12 mouse cellular contexts compared by ENCODE assay signal in genomic region chr8:33991165-33991916, GRCm38 (mm10).
DNase-seq lines count a peak whose midpoint lies in the region; ATAC-seq lines count a peak whose summit lies in the region.
"Had no signal": no experiment of that assay in that cellular context is flagged by ENCODE, and none has a peak within 500 bp of the region (broad histone marks: within the 10 kb centered on the region; RNA-seq: fewer than 3 reads in every experiment).

No protein-coding gene starts in this region.

- H3K27ac ChIP-seq in lung, embryonic 16.5 days (ENCODE audit: low read length) = peak overlapping the region; percentile 94
- H3K27ac ChIP-seq in forebrain, embryonic 16.5 days (ENCODE audit: low read length) = no peak overlapping the region
- no peak overlapping the region for H3K27ac ChIP-seq in liver, embryonic 11.5 days (ENCODE audit: low read depth, low read length)
- H3K27ac ChIP-seq in stomach, embryonic 16.5 days (ENCODE audit: low read length) = peak overlapping the region; percentile 2; the same call in 1 of the 2 replicates
- H3K27ac ChIP-seq: macrophage had no signal

- H3K9ac ChIP-seq in lung, embryonic 16.5 days (ENCODE audit: low read length) = peak overlapping the region; percentile 42
- 0 out of 2 replicates have a peak overlapping the region, but pooled peaks have one; percentile 39 for H3K9ac ChIP-seq in forebrain, embryonic 16.5 days (replicated peaks; ENCODE audit: low read depth, low read length)
- H3K9ac ChIP-seq in liver, embryonic 11.5 days (ENCODE audit: low read depth, low read length) = no peak overlapping the region
- H3K9ac ChIP-seq in stomach, embryonic 16.5 days (ENCODE audit: low read length) = 0 out of 2 replicates have a peak overlapping the region, but pooled peaks have one; percentile 29

- peak overlapping the region; percentile 23 for H3K4me3 ChIP-seq in lung, embryonic 16.5 days (ENCODE audit: low read length)
- 0 out of 2 replicates have a peak overlapping the region, but pooled peaks have one; percentile 13 for H3K4me3 ChIP-seq in forebrain, embryonic 16.5 days (replicated peaks; ENCODE audit: low read length)
- no peak overlapping the region for H3K4me3 ChIP-seq in liver, embryonic 11.5 days (ENCODE audit: low read depth, low read length)
- H3K4me3 ChIP-seq in stomach, embryonic 16.5 days (replicated peaks; ENCODE audit: low read length) = no peak overlapping the region

- 37% methylated on average over 17 of the region's 17 CpGs for WGBS in lung, embryonic 16.5 days
- WGBS in forebrain, embryonic 16.5 days = 28% methylated on average over 17 of the region's 17 CpGs
- WGBS in liver, embryonic 11.5 days = 33% methylated on average over 17 of the region's 17 CpGs
- 41% methylated on average over 17 of the region's 17 CpGs for WGBS in stomach, embryonic 16.5 days

- H3K27me3 ChIP-seq in lung, embryonic 16.5 days (ENCODE audit: control insufficient read depth, insufficient read depth, low read depth, low read length) = no peaks in the 10 kb centered on the region
- H3K27me3 ChIP-seq in forebrain, embryonic 16.5 days (replicated peaks; ENCODE audit: control insufficient read depth, insufficient read depth, low read length) = no peaks in the 10 kb centered on the region
- no peaks in the 10 kb centered on the region for H3K27me3 ChIP-seq in liver, embryonic 11.5 days (replicated peaks; ENCODE audit: control insufficient read depth, insufficient read depth, low read length)
- no peaks in the 10 kb centered on the region for H3K27me3 ChIP-seq in stomach, embryonic 16.5 days (ENCODE audit: control insufficient read depth, insufficient read depth, low read length)
- H3K27me3 ChIP-seq: Patski had no signal

- ATAC-seq in lung, embryonic 16.5 days (ENCODE audit: low read depth) = peak; percentile 8; the same call in 1 of the 2 replicates
- ATAC-seq in forebrain, embryonic 16.5 days = no peak
- ATAC-seq in liver, embryonic 11.5 days (replicated peaks; ENCODE audit: low FRiP score) = no peak
- ATAC-seq in stomach, embryonic 16.5 days (ENCODE audit: insufficient read depth, low FRiP score) = peak; percentile 5; the same call in 1 of the 2 replicates
- no peak for ATAC-seq in monocyte, adult 5-6 weeks (replicated peaks; ENCODE audit: insufficient number of reproducible peaks, low FRiP score, low TSS enrichment, poor library complexity, severe bottlenecking)
- ATAC-seq: Patski had no signal

- peaks cover 30% of the 10 kb centered on the region for H3K4me1 ChIP-seq in lung, embryonic 16.5 days (replicated peaks; ENCODE audit: control insufficient read depth, insufficient read depth, low read length)
- H3K4me1 ChIP-seq in forebrain, embryonic 16.5 days (replicated peaks; ENCODE audit: control insufficient read depth, insufficient read depth, low read length) = no peaks in the 10 kb centered on the region
- peaks cover 16% of the 10 kb centered on the region for H3K4me1 ChIP-seq in liver, embryonic 11.5 days (replicated peaks; ENCODE audit: control insufficient read depth, insufficient read depth, low read length)
- H3K4me1 ChIP-seq in stomach, embryonic 16.5 days (ENCODE audit: control insufficient read depth, insufficient read depth, low read length) = peaks cover 8% of the 10 kb centered on the region

- H3K36me3 ChIP-seq in lung, embryonic 16.5 days (ENCODE audit: control insufficient read depth, insufficient read depth, low read length) = no peaks in the 10 kb centered on the region
- no peaks in the 10 kb centered on the region for H3K36me3 ChIP-seq in forebrain, embryonic 16.5 days (ENCODE audit: control insufficient read depth, insufficient read depth)
- no peaks in the 10 kb centered on the region for H3K36me3 ChIP-seq in liver, embryonic 11.5 days (ENCODE audit: control insufficient read depth, insufficient read depth, low read length)
- H3K36me3 ChIP-seq in stomach, embryonic 16.5 days (ENCODE audit: control insufficient read depth, insufficient read depth, low read length) = no peaks in the 10 kb centered on the region

- DNase-seq in lung, postnatal 4 days = no peak
- no peak for DNase-seq in liver, embryonic 11.5 days (ENCODE audit: low spot score)
- no peak for DNase-seq in c-Kit-positive CD71-positive TER-119-positive erythroid progenitor cells, embryonic 14.5 days (ENCODE audit: low spot score)
- DNase-seq in ovary, adult 18-20 months (ENCODE audit: low spot score) = no peak
- DNase-seq: cerebellum, adult 9-11 months; heart, postnatal 14 days had no signal

- H3K4me2 ChIP-seq in lung, embryonic 16.5 days (ENCODE audit: low read depth, low read length) = peak overlapping the region; percentile 38
- H3K4me2 ChIP-seq in forebrain, embryonic 16.5 days (ENCODE audit: low read length) = peak overlapping the region; percentile 27
- H3K4me2 ChIP-seq in liver, embryonic 11.5 days = peak overlapping the region; percentile 28
- H3K4me2 ChIP-seq in stomach, embryonic 16.5 days (ENCODE audit: low read depth, low read length) = peak overlapping the region; percentile 27; the same call in 1 of the 2 replicates

- H3K9me3 ChIP-seq in lung, embryonic 16.5 days (ENCODE audit: control insufficient read depth, low read length) = no peaks in the 10 kb centered on the region
- no peaks in the 10 kb centered on the region for H3K9me3 ChIP-seq in forebrain, embryonic 16.5 days (ENCODE audit: control insufficient read depth, low read length)
- no peaks in the 10 kb centered on the region for H3K9me3 ChIP-seq in liver, embryonic 11.5 days (ENCODE audit: control insufficient read depth, low read length)
- H3K9me3 ChIP-seq in stomach, embryonic 16.5 days (replicated peaks; ENCODE audit: control insufficient read depth, low read length) = no peaks in the 10 kb centered on the region

Comparison
In these comparisons a context has a peak if more than half of its experiments do, and no peak if none do; other contexts are left out.
1. ATAC-seq: peak in lung, embryonic 16.5 days (single experiment) and stomach, embryonic 16.5 days (single experiment); none in forebrain, embryonic 16.5 days (single experiment), liver, embryonic 11.5 days (single experiment) and monocyte, adult 5-6 weeks (single experiment).
2. H3K27ac ChIP-seq: peak in lung, embryonic 16.5 days (single experiment) and stomach, embryonic 16.5 days (single experiment); none in forebrain, embryonic 16.5 days (single experiment) and liver, embryonic 11.5 days (single experiment).
3. H3K4me3 ChIP-seq: peak in lung, embryonic 16.5 days (single experiment) and forebrain, embryonic 16.5 days (single experiment); none in liver, embryonic 11.5 days (single experiment) and stomach, embryonic 16.5 days (single experiment).
4. Peak in every context shown above with its lines, with median percentiles within 50 percentile points of each other: H3K4me2 ChIP-seq.